Mouse (Mus musculus) heart, adult 18-20 months (tissue): ENCODE results near the gene Fcrlb. TPM values are rescaled to one million over a fixed set of nuclear protein-coding genes. Genes with fewer than 3 reads are reported as not detected.
"Not testable (repeated sequence)": the region's sequence is repeated elsewhere in the genome, so short reads cannot be mapped to it uniquely, and the experiment has no call there.

Experiments
- DNase-seq, 2 experiments: peaks; one replicate each; pipeline ENCODE4 v3.0.0; 2021 to 2022; ENCODE audit warnings: mixed read lengths in 1 of 2
- long read RNA-seq, 2 experiments: library from polyadenylated mRNA; stranded (forward); transcript quantifications; one replicate each; pipeline ENCODE4 v2.0.0; 2021
- total RNA-seq, 2 experiments: library from RNA; stranded (reverse); gene quantifications; 2 replicates each; pipeline ENCODE4 v1.2.3; 2021

The Fcrlb gene
- total RNA-seq, result not detected
- long read RNA-seq, experiment 1, result 0 reads
- long read RNA-seq, experiment 2, partial matches to known transcripts, result 0 of 1 reads
- long read RNA-seq, experiment 2, other reads (novel, unspliced or antisense), result 1 of 1 reads

DNA sequence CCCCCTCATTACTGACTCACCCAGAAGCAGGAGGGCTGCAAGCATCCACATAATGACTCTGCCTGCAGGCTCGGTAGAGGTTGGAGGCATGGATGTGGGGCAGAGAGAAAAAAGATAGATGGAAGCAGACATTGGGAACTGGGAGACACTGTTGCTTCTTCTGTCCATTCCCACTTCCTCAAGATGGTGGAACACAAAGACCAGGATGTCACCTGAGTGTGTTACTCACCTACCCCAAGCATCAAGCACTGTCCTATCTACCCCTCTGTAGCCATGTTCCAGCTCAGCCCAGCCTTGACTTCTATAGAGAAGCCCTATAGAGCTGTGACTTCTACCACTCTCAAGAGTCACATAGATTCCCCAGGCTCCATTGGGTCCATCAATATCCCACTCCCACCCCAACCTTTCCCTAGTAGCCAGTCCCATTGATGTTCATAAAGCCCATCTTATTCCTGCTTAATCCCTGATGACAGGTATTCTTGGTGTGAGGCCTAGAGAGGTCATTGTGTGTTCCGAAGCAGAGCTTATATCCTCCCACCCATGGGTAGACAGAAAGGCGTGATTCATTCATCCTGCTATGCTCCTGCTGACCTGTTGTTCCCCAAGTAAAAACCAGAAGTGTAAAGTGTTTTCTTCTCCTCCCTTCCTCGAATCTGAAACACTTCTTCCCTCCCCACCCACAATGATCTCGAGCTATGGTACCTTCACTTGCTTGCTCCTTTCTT lies at the start of gene Fcrlb:
TSS of gene Fcrlb (minus strand) at position 51 of the 725 bp plus-strand sequence.
- DNase-seq, result no peak

DNA sequence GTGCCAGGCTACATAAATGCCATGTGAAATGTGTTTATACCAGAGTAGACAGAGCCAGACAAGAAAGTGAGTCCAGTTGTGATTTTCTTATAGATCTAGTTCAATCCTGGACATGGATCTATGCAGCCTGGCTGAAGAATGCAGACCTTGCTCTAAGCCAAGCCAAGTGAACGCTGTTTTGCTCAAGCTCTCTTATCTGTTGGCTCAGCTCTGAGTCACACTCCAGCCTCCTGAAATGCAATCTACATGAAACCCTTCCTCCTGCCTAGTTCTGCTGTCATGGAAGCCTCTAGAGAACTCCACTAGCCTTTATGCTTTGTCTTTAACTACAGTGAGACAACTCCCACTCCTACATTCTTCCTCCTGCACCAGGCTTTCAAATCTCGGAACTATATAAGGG lies 49.6 kb upstream of the Fcrlb start:
- DNase-seq, result peak; percentile 46 to 49

DNA sequence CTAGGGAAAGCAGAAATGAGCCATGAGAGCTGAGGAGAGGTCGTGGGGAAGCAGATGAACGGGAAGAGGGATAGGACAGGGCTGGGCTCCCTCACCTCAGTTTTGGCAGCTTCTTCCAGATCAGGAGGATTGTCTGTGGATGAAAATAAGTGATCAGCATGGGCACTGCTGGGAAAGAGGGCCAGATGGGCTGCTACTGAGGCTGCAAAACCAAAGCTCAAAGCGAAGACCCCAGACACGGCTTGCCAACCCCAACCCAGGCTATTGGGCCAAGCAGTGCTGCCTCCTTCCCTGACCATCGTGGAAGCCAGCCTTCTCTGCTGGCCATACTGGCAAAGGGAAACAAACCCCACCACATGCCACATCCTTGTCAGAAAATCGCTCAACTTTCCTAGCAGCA lies 48.4 kb upstream of the Fcrlb start:
- DNase-seq, result no peak

DNA sequence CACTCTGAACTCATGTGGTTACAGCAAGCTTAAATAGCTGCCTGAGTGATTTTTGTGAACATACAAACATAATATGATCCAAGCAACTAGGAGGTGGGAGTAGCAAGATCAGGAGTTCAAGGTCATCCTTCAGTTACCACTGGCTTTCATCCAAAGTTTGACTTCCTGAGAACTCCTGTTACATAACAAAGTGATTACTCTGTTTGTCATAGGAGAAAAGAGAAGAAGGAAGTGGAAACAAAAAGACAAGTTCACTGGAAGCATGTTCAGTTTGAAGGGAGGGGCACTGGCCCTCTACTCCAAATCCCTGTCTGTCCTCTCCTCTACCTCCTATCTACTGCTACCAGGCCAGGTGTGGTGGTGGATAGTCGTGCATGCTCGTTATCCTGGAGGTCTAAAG lies 47.0 kb upstream of the Fcrlb start:
- no peak for DNase-seq

DNA sequence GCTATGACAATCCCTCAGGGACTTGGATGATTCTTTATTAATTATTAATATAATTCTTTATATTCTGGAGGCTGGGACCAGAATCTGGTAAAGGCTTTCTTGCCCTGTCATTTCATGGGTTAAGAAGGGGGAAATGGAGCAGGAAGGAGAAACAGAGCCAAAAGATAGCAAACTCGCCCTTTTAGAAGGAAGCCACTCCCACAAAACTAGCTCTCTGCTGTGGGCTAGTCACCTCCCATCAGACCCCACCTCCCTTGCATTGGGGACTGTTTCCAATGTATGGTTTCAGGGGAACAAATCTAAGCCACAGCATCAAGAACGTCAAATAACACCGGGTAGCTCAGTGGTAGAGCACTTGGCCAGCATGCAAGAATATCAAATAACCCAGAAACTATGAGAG lies 45.5 kb upstream of the Fcrlb start:
- no peak for DNase-seq

DNA sequence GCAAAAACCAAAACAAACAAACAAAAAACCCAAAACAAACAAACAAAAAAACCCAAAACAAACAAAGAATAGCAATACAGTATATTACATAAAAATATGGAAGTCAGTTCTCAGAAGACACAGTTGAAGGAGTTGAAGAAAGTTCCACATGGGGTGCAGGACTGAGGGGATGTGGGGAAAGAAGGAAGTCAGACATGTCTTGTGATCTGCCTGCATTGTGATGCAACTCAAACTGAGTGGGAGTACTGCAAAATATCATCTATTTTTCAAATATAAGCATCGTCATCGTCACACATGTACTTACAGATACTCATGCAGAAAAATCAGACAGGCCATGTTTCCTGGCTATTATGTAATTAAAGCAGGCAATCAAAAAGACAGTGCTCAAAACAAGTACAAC lies 40.5 kb upstream of the Fcrlb start:
- peak in 1 of 2 experiments; percentile 35 for DNase-seq

DNA sequence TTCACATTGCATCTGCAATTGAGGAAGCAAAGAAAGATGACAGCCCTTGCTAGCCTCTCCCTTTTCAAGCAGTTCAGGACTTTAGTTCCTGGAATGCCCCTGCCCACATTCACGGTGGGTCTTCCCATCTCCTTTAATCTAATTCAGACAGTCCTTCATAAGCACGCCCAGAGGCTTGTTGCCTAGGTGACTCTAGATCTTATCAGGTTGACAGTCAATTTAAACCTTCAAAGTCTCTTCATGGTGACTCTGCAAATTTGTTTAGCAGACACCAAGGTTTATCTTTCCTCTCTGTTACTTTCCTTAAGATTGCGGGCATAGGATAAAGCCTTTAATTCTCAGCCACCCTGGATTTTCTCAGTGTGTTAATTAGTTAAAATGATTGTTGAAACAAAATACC lies 38.0 kb upstream of the Fcrlb start:
- DNase-seq, result no peak

DNA sequence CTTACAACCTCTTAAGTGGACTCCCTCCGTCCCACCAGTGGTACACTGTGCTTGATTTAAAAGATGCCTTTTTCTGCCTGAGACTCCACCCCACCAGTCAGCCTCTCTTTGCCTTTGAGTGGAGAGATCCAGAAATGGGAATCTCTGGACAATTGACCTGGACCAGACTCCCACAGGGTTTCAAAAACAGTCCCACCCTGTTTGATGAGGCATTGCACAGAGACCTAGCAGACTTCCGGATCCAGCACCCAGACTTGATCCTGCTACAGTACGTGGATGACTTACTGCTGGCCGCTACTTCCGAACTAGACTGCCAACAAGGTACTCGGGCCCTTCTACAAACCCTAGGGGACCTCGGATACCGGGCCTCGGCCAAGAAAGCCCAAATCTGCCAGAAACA lies 32.2 kb upstream of the Fcrlb start:
- DNase-seq, result not testable (repeated sequence)

DNA sequence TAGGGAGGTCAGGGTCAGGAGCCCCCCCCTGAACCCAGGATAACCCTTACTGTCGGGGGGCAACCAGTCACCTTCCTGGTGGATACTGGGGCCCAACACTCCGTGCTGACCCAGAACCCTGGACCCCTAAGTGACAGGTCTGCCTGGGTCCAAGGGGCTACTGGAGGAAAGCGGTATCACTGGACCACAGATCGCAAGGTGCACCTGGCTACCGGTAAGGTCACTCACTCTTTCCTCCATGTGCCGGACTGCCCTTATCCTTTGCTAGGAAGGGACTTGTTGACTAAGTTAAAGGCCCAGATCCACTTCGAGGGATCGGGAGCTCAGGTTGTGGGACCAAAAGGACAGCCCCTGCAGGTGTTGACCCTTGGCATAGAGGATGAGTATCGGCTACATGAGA lies 31.4 kb upstream of the Fcrlb start:
- DNase-seq, result not testable (repeated sequence)

DNA sequence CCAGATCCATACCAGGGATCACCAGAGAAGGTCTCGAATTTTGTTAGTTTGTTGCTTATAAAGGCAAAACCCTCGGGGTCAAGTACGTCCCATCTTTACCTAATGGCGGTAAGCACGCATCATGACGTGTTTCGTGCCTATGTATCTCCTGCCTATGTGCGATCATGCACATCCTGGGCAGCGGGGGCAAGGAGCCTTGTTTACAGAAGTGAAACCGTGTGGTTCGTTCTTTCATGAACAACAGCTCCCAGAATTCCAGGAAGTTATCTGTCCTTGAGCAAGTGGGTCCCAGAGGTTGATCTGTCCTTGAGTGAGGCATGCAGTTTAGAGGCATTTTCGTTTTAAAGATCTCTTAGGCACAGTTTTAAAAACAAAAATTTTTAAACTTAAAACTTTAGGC lies 26.5 kb upstream of the Fcrlb start:
- peak in 1 of 2 experiments; percentile 57 for DNase-seq

DNA sequence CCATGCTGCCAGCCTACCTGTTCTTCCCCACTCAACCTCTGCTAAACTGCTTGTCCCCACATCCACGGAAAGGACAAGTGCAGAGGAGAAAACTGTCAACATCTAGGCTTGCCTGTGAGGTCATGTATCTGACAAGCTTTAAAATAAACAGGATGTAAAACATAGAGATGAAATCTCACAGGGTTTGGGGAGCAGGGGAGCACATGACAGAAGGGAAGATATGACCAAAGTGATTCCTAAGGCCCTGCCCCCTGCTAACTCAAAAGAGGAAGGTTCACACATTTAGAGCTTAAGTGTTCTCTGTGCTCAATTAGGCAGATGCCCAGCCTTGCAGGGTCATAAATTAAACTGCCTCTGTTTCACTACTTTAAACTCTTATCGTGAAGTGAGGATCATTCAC lies 21.6 kb upstream of the Fcrlb start:
- DNase-seq, result no peak

DNA sequence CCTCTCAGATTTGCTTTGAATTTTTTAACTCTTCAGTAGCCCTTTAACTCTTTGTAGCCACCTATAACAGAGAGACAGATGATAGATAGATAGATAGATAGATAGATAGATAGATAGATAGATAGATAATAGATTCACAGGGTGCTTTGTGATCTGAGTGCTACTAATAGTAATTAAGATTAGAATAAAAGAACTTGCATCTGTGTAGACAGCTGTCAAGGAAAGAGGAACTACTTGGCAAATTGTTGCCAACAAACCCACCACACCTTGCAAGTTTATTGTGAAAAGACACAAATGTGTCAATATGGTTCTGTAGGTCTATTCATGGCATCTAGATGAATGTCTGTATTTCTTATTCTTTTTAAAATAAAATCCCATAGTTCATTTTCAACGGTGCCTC lies 21.2 kb upstream of the Fcrlb start:
- no peak for DNase-seq

DNA sequence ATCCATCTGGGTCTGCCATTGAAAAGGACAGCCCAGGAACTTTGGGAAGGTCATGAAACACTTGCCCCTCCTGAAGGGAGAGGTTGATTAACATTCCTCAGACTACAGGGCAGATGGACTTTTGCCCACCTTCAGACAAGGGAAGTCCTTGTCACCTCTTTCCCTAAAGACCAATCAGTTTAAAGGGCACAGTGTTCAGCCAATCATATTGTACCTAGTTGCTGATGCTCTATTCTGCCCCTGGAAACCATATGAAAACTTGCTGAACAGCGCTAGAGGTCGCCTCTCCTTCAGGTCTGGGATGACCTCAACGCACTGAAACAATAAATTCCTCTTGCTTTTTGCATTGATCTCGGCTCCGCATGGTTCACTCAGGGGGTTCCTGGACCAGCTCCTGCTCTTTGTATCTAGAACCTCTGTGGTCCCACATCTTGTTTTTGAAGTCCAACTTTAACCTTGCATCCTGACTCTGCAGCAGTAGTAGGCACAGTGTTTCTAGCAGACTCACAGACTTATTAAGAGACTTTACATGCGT lies 20.7 kb upstream of the Fcrlb start:
- no peak for DNase-seq

DNA sequence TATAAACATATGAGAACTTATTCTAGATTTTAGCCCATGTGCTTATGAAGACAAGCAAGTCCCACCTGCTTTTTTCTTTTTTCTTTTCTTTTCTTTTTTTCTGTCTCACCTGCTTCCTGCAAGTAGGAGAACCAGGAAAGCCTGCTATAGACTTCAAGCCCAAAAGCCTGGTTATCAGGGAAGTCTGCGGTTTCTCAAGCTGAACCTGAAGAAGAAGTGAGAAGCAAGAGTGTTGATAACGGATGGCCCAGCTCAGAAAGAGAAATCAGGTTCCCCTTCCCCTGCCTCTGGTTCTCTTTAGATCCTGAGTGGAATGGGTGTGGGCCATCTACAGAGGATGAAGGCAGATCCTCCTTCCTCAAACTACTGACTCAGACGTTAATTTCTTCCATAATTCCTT lies 19.3 kb upstream of the Fcrlb start:
- DNase-seq, result no peak

DNA sequence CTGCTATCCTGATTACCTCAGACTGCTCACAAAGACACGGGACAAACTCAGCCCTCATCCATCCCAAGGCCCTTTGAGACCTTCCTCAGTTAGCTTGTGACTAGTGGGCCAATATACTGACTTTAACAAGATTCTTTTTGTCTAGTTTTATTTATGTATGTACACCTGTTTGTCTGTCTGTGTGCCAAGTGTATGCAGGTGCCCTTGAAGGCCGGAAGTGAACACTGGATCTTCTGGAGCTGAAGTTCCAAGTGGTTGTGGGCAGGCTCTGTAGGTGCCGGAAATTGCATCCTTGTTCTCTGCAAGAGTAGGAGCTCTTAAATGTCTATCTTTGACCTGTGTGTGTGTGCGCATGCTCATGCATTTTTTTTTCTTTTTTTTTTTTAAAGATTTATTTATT lies 16.5 kb upstream of the Fcrlb start:
- no peak for DNase-seq

DNA sequence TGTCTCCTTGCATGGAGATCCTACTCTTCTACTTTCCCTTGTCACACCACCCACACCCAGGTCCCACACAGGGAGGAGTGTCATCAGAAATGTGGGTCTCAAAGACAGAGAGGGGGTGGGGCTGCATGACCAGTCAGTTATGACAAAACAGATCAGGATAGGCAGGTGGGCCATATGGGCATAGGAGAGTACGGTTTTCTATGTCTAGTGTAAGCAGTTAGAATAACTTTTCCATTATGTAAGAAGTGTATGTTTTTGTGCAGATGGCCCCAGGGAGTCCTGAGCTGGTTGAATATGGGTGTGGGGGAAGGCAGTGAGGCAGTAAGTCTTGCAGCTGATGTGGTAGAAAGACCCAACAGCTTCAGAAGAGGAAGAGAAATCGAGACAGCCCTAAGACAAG lies 15.7 kb upstream of the Fcrlb start:
- no peak for DNase-seq

DNA sequence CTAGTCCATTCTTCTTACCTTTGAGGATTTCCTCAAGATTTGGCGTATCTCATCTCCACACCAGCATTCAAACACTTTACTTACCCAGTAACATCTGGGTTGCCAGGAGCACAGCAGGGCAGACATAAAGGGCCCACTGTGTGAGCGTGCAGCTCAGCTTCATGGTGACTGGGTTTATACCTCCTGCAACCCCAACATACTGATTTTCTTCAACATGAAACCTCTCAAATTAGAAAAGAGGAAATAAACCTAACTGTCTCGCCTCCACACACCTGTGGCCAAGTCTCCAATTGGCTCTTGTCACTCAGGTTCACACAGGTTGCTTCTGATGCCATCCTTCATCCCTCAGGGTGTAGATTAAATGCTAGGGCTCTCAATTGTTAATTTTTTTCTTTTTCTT lies 14.6 kb upstream of the Fcrlb start, which contains the start of gene Fcrla:
TSS of gene Fcrla (minus strand) at position 206 of the 400 bp plus-strand sequence.
- DNase-seq, result no peak

DNA sequence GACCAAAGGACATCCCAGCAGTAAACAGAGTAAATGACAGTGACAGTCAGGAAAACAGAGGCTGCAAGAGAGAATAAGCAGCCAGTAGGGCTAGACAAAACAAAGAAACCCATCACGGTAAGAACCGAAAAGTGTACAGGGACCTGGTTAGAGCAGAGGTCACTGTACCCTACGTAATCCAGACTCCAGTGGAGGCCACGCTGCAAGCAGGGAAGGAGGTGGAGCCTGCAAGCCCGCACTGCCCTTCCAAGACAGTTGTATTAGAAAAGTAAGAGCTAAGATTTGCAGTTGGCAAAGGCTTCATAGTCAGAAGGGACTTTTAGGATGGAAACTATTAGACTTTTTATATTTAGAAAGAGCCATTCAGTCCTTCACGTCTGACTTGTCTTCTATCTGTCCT lies 14.2 kb upstream of the Fcrlb start:
- no peak for DNase-seq

DNA sequence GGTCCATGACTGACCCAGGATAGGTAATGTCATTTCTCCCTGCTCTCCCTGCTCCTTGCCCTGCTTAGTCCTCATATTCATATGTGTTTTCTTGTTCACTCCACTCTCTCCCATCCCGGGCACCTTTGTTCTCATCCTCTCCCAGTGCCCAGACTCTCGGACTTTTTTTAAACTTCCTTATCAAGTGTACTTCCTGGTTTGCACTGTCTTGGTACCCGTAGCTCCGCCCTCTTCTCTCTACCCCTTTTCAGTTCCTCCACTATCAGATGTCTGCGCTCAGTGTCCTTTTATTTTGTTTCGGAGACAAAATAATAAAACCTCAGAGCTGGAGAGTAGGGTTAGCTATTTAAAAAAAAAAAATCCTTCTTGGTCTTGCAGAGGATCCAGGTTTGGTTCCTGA lies 11.7 kb upstream of the Fcrlb start:
- DNase-seq, result peak; percentile 36 to 60

DNA sequence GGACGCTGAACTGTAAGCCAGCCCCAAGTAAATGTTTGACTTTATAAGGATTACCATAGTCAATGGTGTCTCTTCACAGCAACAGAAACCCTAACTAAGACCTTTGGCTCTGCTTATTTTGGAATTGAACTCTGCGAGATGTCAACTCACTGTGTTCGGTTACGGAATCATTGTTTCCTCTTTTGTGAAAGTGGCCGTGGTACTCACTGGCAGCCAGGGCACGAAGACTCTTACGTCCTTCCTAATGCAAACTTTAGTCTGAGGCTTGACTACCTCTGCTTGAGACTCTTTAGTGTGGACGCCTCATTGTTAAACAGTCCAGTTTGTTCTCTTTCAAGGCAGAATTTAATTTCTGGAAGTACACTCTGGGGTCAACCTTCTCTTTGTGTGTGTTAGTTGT lies 6.6 kb upstream of the Fcrlb start:
- DNase-seq, result no peak

DNA sequence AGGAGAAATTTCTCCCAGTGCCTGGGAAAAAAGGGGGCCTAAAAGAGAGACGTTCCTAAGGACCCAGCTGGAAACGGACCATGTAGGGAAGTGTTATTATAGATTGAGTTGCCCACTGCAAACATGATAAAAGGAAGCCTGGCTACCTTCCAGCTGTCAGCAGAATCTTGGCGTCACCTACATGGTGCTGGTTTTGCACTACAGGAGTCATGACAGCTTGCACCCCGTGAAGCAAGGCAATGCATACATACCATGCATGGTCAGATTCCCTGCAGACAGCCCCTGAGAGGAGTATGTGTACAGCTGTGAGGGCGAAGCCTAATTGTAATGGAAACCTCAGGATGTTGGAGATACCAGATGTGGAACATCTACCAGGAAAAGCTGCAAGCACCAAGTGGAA lies 2.9 kb upstream of the Fcrlb start:
- DNase-seq, result no peak

DNA sequence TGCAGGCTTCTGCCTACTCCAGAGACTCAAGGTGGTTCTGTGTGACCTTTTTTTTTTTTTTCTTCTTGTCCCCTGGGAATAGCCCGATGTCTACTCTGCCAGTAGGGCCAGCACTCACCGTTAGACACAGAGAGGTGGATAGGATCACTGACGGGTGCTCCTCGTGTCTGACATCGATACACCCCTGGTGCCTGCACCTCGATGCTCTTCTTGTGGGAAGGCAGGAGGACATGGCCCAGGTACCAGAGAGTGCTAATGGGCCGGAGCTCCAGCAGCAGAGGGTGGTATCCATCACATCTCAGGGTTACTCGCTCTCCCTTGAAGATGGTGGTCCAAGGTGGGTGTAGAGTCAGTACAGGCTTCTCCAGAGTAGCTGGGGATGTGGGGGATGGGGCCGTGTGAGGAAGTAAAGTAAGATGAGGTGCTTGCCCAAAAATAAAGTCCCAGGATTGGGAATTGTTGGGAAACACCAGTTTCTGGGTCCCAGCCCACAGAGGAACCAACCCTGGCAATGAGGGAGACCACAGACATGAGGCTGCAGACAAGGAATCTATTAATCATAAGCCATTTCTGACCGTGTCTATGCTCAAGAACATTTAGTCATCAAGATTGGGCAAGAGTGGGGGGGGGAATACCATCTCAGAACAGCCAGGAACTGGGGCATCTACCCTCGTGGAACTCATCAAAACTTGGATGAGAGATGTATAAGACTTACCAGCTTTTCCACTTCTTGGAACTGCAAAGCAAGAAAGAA lies 657 bp downstream of the Fcrlb start:
- DNase-seq, result no peak

DNA sequence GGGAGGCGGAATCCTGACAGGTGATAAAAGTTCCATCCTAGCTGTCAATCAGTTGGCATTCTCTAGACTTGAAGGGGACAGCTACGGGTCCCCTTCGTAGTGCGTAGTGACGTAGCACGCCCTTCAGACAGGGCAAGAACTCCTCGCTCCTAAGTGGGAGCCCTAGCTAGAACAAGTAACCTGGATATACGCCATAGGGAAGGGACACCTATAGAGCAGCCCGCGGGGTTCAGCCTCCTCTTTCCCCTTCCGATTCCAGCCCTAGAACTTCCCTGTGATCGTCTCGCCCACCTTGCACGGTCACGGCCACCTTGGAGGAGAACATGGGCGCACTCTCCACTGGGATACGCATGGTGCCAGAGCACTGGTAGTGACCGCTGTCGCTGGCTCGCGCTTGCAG lies 4.4 kb downstream of the Fcrlb start:
- DNase-seq, result no peak
